Mouse (Mus musculus) thymus, adult 2 months (tissue): ENCODE measurements around the gene Kif5a.
A peak's percentile ranks its signal among the peaks of the same experiment; 100 is the strongest.

Source experiments
- CTCF ChIP-seq: fragments of 200-500 bp; IDR thresholded peaks from 2 replicates; pipeline ENCODE4 v1.5.1; 2012; ENCODE audit warnings: mild to moderate bottlenecking, control low read depth, low read length, moderate library complexity, borderline replicate concordance; ENCODE audit not compliant: control insufficient read depth, poor library complexity, insufficient read depth; ENCODE audit errors: extremely low read depth
- POLR2A ChIP-seq: fragments of 200-500 bp; IDR thresholded peaks from 2 replicates; pipeline ENCODE4 v1.6.1; 2012; ENCODE audit warnings: mild to moderate bottlenecking, low read length, control low read depth, moderate library complexity; ENCODE audit not compliant: control insufficient read depth, poor library complexity, insufficient read depth; ENCODE audit errors: extremely low read depth

DNA sequence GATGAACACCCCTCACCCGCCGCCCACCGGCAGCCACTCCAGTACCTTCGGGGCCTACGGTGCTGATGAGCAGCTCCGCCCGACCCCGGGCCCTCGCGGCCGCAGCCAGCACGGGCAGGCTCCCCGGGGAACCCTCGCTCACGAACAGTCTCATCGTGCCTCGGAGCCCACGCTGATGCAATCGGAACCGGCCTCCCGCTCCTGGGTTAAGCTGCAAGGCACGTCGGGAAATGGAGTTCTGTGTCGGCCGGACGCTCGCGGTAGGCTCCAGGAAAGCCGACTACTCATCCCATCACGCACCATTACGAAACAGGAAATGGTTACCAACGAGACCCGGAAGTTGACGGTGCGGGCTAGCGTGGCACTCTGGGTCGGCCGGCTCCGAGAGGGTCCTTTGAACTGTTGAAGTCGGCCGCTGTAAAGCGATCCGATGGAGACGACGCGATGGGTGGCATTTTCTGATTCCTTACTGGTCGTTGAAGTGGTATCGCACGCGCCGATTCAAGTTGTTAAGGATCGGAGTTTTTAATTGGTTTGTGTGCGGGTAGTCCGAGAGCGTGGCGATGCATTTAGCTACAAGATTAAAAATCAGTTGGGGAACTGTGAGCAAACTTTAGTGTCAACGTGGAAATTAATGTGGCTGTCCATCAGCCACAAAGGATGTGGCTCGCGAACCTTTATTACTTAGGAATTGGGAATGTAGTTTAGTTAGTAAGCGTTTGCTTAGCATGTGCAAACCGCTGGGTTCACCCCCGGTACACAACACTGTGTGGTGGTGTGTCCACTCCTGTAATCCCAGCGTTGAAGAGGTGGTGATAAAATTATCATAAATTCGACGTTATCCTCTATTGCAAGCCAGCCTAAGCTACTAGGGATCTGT is 48.6 kb upstream of the Kif5a start, which contains the start of gene Mars:
- TF ChIP-seq CTCF: no peak; the same call in none of the 2 replicates
- peak; percentile 36; the same call in 1 of the 2 replicates for TF ChIP-seq POLR2A
